Mouse (Mus musculus) CH12.LX (cell line): ENCODE data around the gene Dip2a.

ENCODE experiments used
- POLR2A ChIP-seq: IDR thresholded peaks from 2 replicates; pipeline ENCODE4 v1.6.1; 2011; ENCODE audit warnings: low read depth, mild to moderate bottlenecking, improper control_type of control experiment, low read length
- USF2 ChIP-seq: conservative IDR thresholded peaks from 2 replicates; pipeline ENCODE4 v1.6.1; 2011; ENCODE audit warnings: low read depth, low read length, improper control_type of control experiment

DNA sequence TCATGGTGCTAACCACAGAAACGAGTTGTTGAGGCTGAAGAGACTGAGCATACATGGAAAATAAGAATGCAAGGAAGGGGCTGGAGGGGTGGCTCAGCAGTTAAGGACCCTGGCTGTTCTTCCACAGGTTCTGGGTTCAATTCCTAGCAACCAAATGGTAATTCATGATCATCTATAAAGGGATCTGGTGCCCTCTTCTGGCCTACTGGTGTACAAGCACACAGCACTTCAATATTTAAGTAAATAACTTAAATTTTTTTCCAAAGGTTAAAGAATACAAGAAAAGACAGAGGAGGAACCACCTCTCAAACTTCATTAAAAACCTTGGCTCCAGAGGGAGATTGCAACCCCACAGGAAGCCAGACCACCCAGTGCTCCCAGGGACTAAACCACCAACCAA lies 115.5 kb downstream of the Dip2a start:
- TF ChIP-seq USF2 (no peak), POLR2A (no peak)
